Mouse (Mus musculus) v-Abl transformed pro-B cells (cell line): ENCODE data around the gene Ptrhd1.

ENCODE experiments used
- in situ Hi-C, 2 experiments: fragments of 400-800 bp; cut with MboI; formaldehyde crosslinking; loops; one replicate each; pipeline ENCODE4 v1.15.1; 2025; ENCODE audit not compliant: unreplicated experiment in 2 of 2

Ptrhd1 gene

GRCm38 (mm10) chr12:4233572-4234508, at the start of gene Ptrhd1, which contains the start of gene Cenpo:
Gene Ptrhd1 (plus strand): TSS chr12:4234027.
Gene Cenpo (minus strand): TSS chr12:4234294.
- in situ Hi-C loops: loop anchor here (5.0 to 25.0 kb wide), 4 partner anchors 228 to 997 kb away; partner anchors contain the start of gene Asxl2 (in 1 of the 2)

- in situ Hi-C loops: no loop called here
Measured at GRCm38 (mm10) chr12:4184648-4185047, 49.2 kb upstream of the Ptrhd1 start.

GRCm38 (mm10) chr12:4188171-4189059, 45.4 kb upstream of the Ptrhd1 start:
- in situ Hi-C loops: no loop called here

- in situ Hi-C loops: no loop called here
Measured at GRCm38 (mm10) chr12:4189060-4189447, 44.8 kb upstream of the Ptrhd1 start.

- in situ Hi-C loops: no loop called here
Measured at GRCm38 (mm10) chr12:4192514-4192913, 41.3 kb upstream of the Ptrhd1 start.

GRCm38 (mm10) chr12:4193025-4193740, 40.6 kb upstream of the Ptrhd1 start:
- in situ Hi-C loops: no loop called here

- in situ Hi-C loops: no loop called here
Measured at GRCm38 (mm10) chr12:4194643-4195042, 39.2 kb upstream of the Ptrhd1 start.

GRCm38 (mm10) chr12:4198702-4199101, 35.1 kb upstream of the Ptrhd1 start:
- in situ Hi-C loops: no loop called here

GRCm38 (mm10) chr12:4199271-4199670, 34.6 kb upstream of the Ptrhd1 start:
- in situ Hi-C loops: no loop called here

GRCm38 (mm10) chr12:4201454-4202200, 32.2 kb upstream of the Ptrhd1 start:
- in situ Hi-C loops: no loop called here

GRCm38 (mm10) chr12:4202206-4202605, 31.6 kb upstream of the Ptrhd1 start:
- in situ Hi-C loops: no loop called here

GRCm38 (mm10) chr12:4206106-4206505, 27.7 kb upstream of the Ptrhd1 start:
- in situ Hi-C loops: no loop called here

- in situ Hi-C loops: no loop called here
Measured at GRCm38 (mm10) chr12:4208405-4209133, 25.3 kb upstream of the Ptrhd1 start.

GRCm38 (mm10) chr12:4209196-4209595, 24.6 kb upstream of the Ptrhd1 start:
- in situ Hi-C loops: no loop called here

- in situ Hi-C loops: loop anchor here in 1 of 2 experiments (10.0 kb wide), 1 partner anchor 106 kb away; no protein-coding TSS in a partner anchor
Measured at GRCm38 (mm10) chr12:4211174-4211573, 22.7 kb upstream of the Ptrhd1 start.

GRCm38 (mm10) chr12:4212908-4213307, 20.9 kb upstream of the Ptrhd1 start:
- in situ Hi-C loops: loop anchor here in 1 of 2 experiments (10.0 kb wide), 1 partner anchor 108 kb away; no protein-coding TSS in a partner anchor

GRCm38 (mm10) chr12:4230156-4230555, 3.7 kb upstream of the Ptrhd1 start:
- in situ Hi-C loops: loop anchor here (5.0 to 25.0 kb wide), 4 partner anchors 232 to 993 kb away; partner anchors contain the start of gene Asxl2 (in 1 of the 2)

GRCm38 (mm10) chr12:4232777-4233176, 1.1 kb upstream of the Ptrhd1 start:
- in situ Hi-C loops: loop anchor here (5.0 to 25.0 kb wide), 4 partner anchors 230 to 995 kb away; partner anchors contain the start of gene Asxl2 (in 1 of the 2)

GRCm38 (mm10) chr12:4237481-4237880, 3.7 kb downstream of the Ptrhd1 start:
- in situ Hi-C loops: loop anchor here (25.0 kb wide), 3 partner anchors 225 to 1000 kb away; partner anchors contain the start of gene Asxl2 (in 1 of the 2)
